Mouse (Mus musculus): ENCODE data around the gene Tcp11.

Gene Tcp11

GRCm38 (mm10) chr17:28036813-28037756 is 43.4 kb downstream of the Tcp11 start:
- DNase-seq, result no peak

GRCm38 (mm10) chr17:28034986-28035385 is 45.5 kb downstream of the Tcp11 start:
- DNase-seq, result no peak

GRCm38 (mm10) chr17:28033046-28033580 is 47.3 kb downstream of the Tcp11 start:
- no peak for DNase-seq

- no peak for DNase-seq
These were observed 48.2 kb downstream of the Tcp11 start for GRCm38 (mm10) chr17:28032219-28032618.

- no peak for DNase-seq
These were observed 49.0 kb downstream of the Tcp11 start for GRCm38 (mm10) chr17:28031281-28031941.

- no peak for DNase-seq
These were observed 50.0 kb downstream of the Tcp11 start for GRCm38 (mm10) chr17:28030446-28030845.

- DNase-seq, result no peak
These were observed 51.1 kb downstream of the Tcp11 start for GRCm38 (mm10) chr17:28029308-28029707.

GRCm38 (mm10) chr17:28028236-28028635 is 52.2 kb downstream of the Tcp11 start:
- no peak for DNase-seq

GRCm38 (mm10) chr17:28027197-28027596 is 53.2 kb downstream of the Tcp11 start:
- DNase-seq, result no peak

GRCm38 (mm10) chr17:28026111-28026872 is 54.1 kb downstream of the Tcp11 start:
- DNase-seq, result no peak

GRCm38 (mm10) chr17:28025541-28025961 is 54.9 kb downstream of the Tcp11 start:
- DNase-seq, result no peak

GRCm38 (mm10) chr17:28022854-28023655 is 57.4 kb downstream of the Tcp11 start:
- peak; percentile 73 for DNase-seq

GRCm38 (mm10) chr17:28021911-28022310 is 58.5 kb downstream of the Tcp11 start:
- no peak for DNase-seq

- no peak for DNase-seq
These were observed 60.4 kb downstream of the Tcp11 start for GRCm38 (mm10) chr17:28019785-28020696.

GRCm38 (mm10) chr17:28018776-28019175 is 61.7 kb downstream of the Tcp11 start:
- DNase-seq, result peak; percentile 52

GRCm38 (mm10) chr17:28018344-28018743 is 62.1 kb downstream of the Tcp11 start:
- DNase-seq, result no peak
